Mouse (Mus musculus): ENCODE results near the gene Ubc. TPM values are rescaled to one million over a fixed set of nuclear protein-coding genes. Genes with fewer than 3 reads are reported as not detected.
A peak's percentile ranks its signal among the peaks of the same experiment; 100 is the strongest.

Gene Ubc
- polyA plus RNA-seq, 1 experiment from 2014 or later, result 608 TPM

GRCm38 (mm10) chr5:125405546-125406248, 15.7 kb upstream of the Ubc start:
- H3K4me1 ChIP-seq (ENCODE audit: control insufficient read depth, low read depth, low read length), result peaks cover 47% of the 10 kb centered on the region
- H3K36me3 ChIP-seq (ENCODE audit: control insufficient read depth, insufficient read depth), result no peaks in the 10 kb centered on the region
- no peaks in the 10 kb centered on the region for H3K9me3 ChIP-seq (replicated peaks; ENCODE audit: control insufficient read depth, low read length)
- peak overlapping the region; percentile 74 for H3K4me3 ChIP-seq (ENCODE audit: low read depth, low read length)
- peaks cover 15% of the 10 kb centered on the region; the same call in 1 of the 2 replicates for H3K27me3 ChIP-seq (ENCODE audit: control insufficient read depth, insufficient read depth, low read depth, low read length)
- H3K27ac ChIP-seq (ENCODE audit: low read length), result peak overlapping the region; percentile 87
- ATAC-seq (ENCODE audit: low read depth), result peak; percentile 57
- peak overlapping the region; percentile 75 for H3K9ac ChIP-seq (ENCODE audit: low read depth, low read length)
- H3K4me2 ChIP-seq (ENCODE audit: low read depth, low read length), result peak overlapping the region; percentile 96
- WGBS (ENCODE audit: insufficient replicate concordance), result under 1% methylated on average over 31 of the region's 31 CpGs

GRCm38 (mm10) chr5:125404903-125405545, 15.0 kb upstream of the Ubc start:
- peak; percentile 20 for ATAC-seq (ENCODE audit: low read depth)
- Histone ChIP-seq H3K4me1 (ENCODE audit: control insufficient read depth, low read depth, low read length) (peaks cover 46% of the 10 kb centered on the region), H3K27me3 (ENCODE audit: control insufficient read depth, insufficient read depth, low read depth, low read length) (peaks cover 15% of the 10 kb centered on the region; the same call in 1 of the 2 replicates), H3K9me3 (replicated peaks; ENCODE audit: control insufficient read depth, low read length) (no peaks in the 10 kb centered on the region), H3K9ac (ENCODE audit: low read depth, low read length) (peak overlapping the region; percentile 74), H3K4me2 (ENCODE audit: low read depth, low read length) (peak overlapping the region; percentile 96), H3K27ac (ENCODE audit: low read length) (peak overlapping the region; percentile 87), H3K36me3 (ENCODE audit: control insufficient read depth, insufficient read depth) (no peaks in the 10 kb centered on the region), H3K4me3 (ENCODE audit: low read depth, low read length) (peak overlapping the region; percentile 74)
- under 1% methylated on average over 28 of the region's 28 CpGs for WGBS (ENCODE audit: insufficient replicate concordance)

- Histone ChIP-seq H3K4me3 (ENCODE audit: low read depth, low read length) (peak overlapping the region; percentile 74), H3K36me3 (ENCODE audit: control insufficient read depth, insufficient read depth) (no peaks in the 10 kb centered on the region), H3K4me2 (ENCODE audit: low read depth, low read length) (peak overlapping the region; percentile 96), H3K9ac (ENCODE audit: low read depth, low read length) (peak overlapping the region; percentile 74), H3K4me1 (ENCODE audit: control insufficient read depth, low read depth, low read length) (peaks cover 40% of the 10 kb centered on the region), H3K27ac (ENCODE audit: low read length) (peak overlapping the region; percentile 87), H3K9me3 (replicated peaks; ENCODE audit: control insufficient read depth, low read length) (no peaks in the 10 kb centered on the region), H3K27me3 (ENCODE audit: control insufficient read depth, insufficient read depth, low read depth, low read length) (peaks cover 15% of the 10 kb centered on the region; the same call in 1 of the 2 replicates)
- no peak for ATAC-seq (ENCODE audit: low read depth)
- WGBS (ENCODE audit: insufficient replicate concordance), result under 1% methylated on average over 7 of the region's 7 CpGs
Observed at GRCm38 (mm10) chr5:125404536-125404902, 14.5 kb upstream of the Ubc start.

- Histone ChIP-seq H3K4me3 (ENCODE audit: low read depth, low read length) (peak overlapping the region; percentile 47), H3K9ac (ENCODE audit: low read depth, low read length) (peak overlapping the region; percentile 6; the same call in 1 of the 2 replicates), H3K4me1 (ENCODE audit: control insufficient read depth, low read depth, low read length) (peaks cover 35% of the 10 kb centered on the region), H3K4me2 (ENCODE audit: low read depth, low read length) (peak overlapping the region; percentile 96), H3K36me3 (ENCODE audit: control insufficient read depth, insufficient read depth) (no peaks in the 10 kb centered on the region), H3K27ac (ENCODE audit: low read length) (no peak overlapping the region), H3K9me3 (replicated peaks; ENCODE audit: control insufficient read depth, low read length) (no peaks in the 10 kb centered on the region), H3K27me3 (ENCODE audit: control insufficient read depth, insufficient read depth, low read depth, low read length) (peaks cover 15% of the 10 kb centered on the region; the same call in 1 of the 2 replicates)
- 17% methylated on average over 31 of the region's 31 CpGs for WGBS (ENCODE audit: insufficient replicate concordance)
- 0 out of 2 replicates have a peak, but pooled peaks have one; percentile 15 for ATAC-seq (ENCODE audit: low read depth)
Observed at GRCm38 (mm10) chr5:125403481-125404465, 13.8 kb upstream of the Ubc start.

- 0 out of 2 replicates have a peak overlapping the region, but pooled peaks have one; percentile 42 for H3K4me2 ChIP-seq (ENCODE audit: low read depth, low read length)
- ATAC-seq (ENCODE audit: low read depth), result no peak
- H3K4me1 ChIP-seq (ENCODE audit: control insufficient read depth, low read depth, low read length), result peaks cover 29% of the 10 kb centered on the region
- 48% methylated on average over 6 of the region's 6 CpGs for WGBS (ENCODE audit: insufficient replicate concordance)
- H3K9ac ChIP-seq (ENCODE audit: low read depth, low read length), result no peak overlapping the region
- H3K36me3 ChIP-seq (ENCODE audit: control insufficient read depth, insufficient read depth), result no peaks in the 10 kb centered on the region
- H3K27me3 ChIP-seq (ENCODE audit: control insufficient read depth, insufficient read depth, low read depth, low read length), result peaks cover 15% of the 10 kb centered on the region; the same call in 1 of the 2 replicates
- H3K4me3 ChIP-seq (ENCODE audit: low read depth, low read length), result 0 out of 2 replicates have a peak overlapping the region, but pooled peaks have one; percentile 30
- H3K9me3 ChIP-seq (replicated peaks; ENCODE audit: control insufficient read depth, low read length), result no peaks in the 10 kb centered on the region
- peak overlapping the region; percentile 64 for H3K27ac ChIP-seq (ENCODE audit: low read length)
Observed at GRCm38 (mm10) chr5:125402991-125403390, 13.0 kb upstream of the Ubc start.

- 52% methylated on average over 10 of the region's 10 CpGs for WGBS (ENCODE audit: insufficient replicate concordance)
- no peaks in the 10 kb centered on the region for H3K9me3 ChIP-seq (replicated peaks; ENCODE audit: control insufficient read depth, low read length)
- peak overlapping the region; percentile 42; the same call in 1 of the 2 replicates for H3K4me2 ChIP-seq (ENCODE audit: low read depth, low read length)
- H3K27me3 ChIP-seq (ENCODE audit: control insufficient read depth, insufficient read depth, low read depth, low read length), result peaks cover 15% of the 10 kb centered on the region; the same call in 1 of the 2 replicates
- peak overlapping the region; percentile 30; the same call in 1 of the 2 replicates for H3K4me3 ChIP-seq (ENCODE audit: low read depth, low read length)
- H3K36me3 ChIP-seq (ENCODE audit: control insufficient read depth, insufficient read depth), result no peaks in the 10 kb centered on the region
- no peak for ATAC-seq (ENCODE audit: low read depth)
- H3K9ac ChIP-seq (ENCODE audit: low read depth, low read length), result no peak overlapping the region
- peak overlapping the region; percentile 64 for H3K27ac ChIP-seq (ENCODE audit: low read length)
- H3K4me1 ChIP-seq (ENCODE audit: control insufficient read depth, low read depth, low read length), result peaks cover 25% of the 10 kb centered on the region
Observed at GRCm38 (mm10) chr5:125402476-125402875, 12.5 kb upstream of the Ubc start.

GRCm38 (mm10) chr5:125400903-125401302, 10.9 kb upstream of the Ubc start:
- no peak overlapping the region for H3K27ac ChIP-seq (ENCODE audit: low read length)
- H3K4me3 ChIP-seq (ENCODE audit: low read depth, low read length), result no peak overlapping the region
- WGBS (ENCODE audit: insufficient replicate concordance), result 31% methylated on average over 7 of the region's 7 CpGs
- ATAC-seq (ENCODE audit: low read depth), result no peak
- H3K4me1 ChIP-seq (ENCODE audit: control insufficient read depth, low read depth, low read length), result peaks cover 11% of the 10 kb centered on the region
- no peak overlapping the region for H3K9ac ChIP-seq (ENCODE audit: low read depth, low read length)
- no peaks in the 10 kb centered on the region for H3K9me3 ChIP-seq (replicated peaks; ENCODE audit: control insufficient read depth, low read length)
- H3K27me3 ChIP-seq (ENCODE audit: control insufficient read depth, insufficient read depth, low read depth, low read length), result peaks cover 20% of the 10 kb centered on the region
- no peak overlapping the region for H3K4me2 ChIP-seq (ENCODE audit: low read depth, low read length)
- no peaks in the 10 kb centered on the region for H3K36me3 ChIP-seq (ENCODE audit: control insufficient read depth, insufficient read depth)

GRCm38 (mm10) chr5:125395008-125395407, 5.0 kb upstream of the Ubc start:
- no peak overlapping the region for H3K9ac ChIP-seq (ENCODE audit: low read depth, low read length)
- peak overlapping the region; percentile 69; the same call in 1 of the 2 replicates for H3K4me2 ChIP-seq (ENCODE audit: low read depth, low read length)
- peaks cover 5% of the 10 kb centered on the region for H3K27me3 ChIP-seq (ENCODE audit: control insufficient read depth, insufficient read depth, low read depth, low read length)
- H3K9me3 ChIP-seq (replicated peaks; ENCODE audit: control insufficient read depth, low read length), result no peaks in the 10 kb centered on the region
- 52% methylated on average over 3 of the region's 3 CpGs for WGBS (ENCODE audit: insufficient replicate concordance)
- no peaks in the 10 kb centered on the region for H3K36me3 ChIP-seq (ENCODE audit: control insufficient read depth, insufficient read depth)
- peaks cover 41% of the 10 kb centered on the region for H3K4me1 ChIP-seq (ENCODE audit: control insufficient read depth, low read depth, low read length)
- no peak overlapping the region for H3K27ac ChIP-seq (ENCODE audit: low read length)
- no peak overlapping the region for H3K4me3 ChIP-seq (ENCODE audit: low read depth, low read length)
- ATAC-seq (ENCODE audit: low read depth), result no peak
